Mouse (Mus musculus) brain, embryonic 18.5 days (tissue): ENCODE data around the gene Ranbp10.
"Not testable (repeated sequence)": the region's sequence is repeated elsewhere in the genome, so short reads cannot be mapped to it uniquely, and the experiment has no call there.

Experiments
- DNase-seq: peaks from one replicate; pipeline ENCODE4 v3.0.0-alpha.2; 2012; ENCODE audit warnings: low read depth, low spot score

Gene Ranbp10

DNA sequence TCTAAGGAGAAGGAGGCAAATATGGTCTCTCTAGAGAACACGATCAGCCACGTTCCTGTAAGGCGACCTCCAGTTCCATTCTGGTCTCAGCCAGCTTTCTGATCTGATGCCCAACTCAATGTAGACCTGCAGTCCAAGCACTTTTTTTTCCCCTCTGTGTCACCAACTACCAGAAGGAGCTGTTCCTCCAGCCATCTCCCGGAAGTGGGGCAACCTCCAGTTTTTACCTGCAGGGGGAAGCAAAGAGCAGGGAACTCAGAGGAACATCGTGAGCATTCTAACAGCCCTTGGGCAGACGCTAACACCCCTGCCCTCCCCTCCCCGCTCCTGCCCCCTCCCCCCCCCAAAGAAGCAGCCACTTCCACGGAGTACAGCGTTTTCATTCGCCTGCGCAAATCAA, 8.2 kb upstream of the Ranbp10 start:
- DNase-seq = no peak

DNA sequence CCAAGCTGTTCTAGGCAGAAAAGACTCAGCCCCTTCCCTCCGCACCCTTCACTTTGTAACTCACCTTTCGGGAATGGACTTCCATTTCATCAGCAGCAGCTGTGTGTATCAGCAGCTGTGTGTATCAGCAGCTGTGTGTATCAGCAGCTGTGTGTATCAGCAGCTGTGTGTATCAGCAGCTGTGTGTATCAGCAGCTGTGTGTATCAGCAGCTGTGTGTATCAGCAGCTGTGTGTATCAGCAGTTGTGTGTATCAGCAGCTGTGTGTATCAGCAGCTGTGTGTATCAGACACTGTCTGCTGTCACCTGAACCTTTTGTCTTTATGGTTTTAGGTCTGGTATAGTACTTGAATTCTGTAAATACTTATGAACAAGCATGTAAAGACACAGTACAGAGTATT, 6.6 kb upstream of the Ranbp10 start:
- DNase-seq = not testable (repeated sequence)

DNA sequence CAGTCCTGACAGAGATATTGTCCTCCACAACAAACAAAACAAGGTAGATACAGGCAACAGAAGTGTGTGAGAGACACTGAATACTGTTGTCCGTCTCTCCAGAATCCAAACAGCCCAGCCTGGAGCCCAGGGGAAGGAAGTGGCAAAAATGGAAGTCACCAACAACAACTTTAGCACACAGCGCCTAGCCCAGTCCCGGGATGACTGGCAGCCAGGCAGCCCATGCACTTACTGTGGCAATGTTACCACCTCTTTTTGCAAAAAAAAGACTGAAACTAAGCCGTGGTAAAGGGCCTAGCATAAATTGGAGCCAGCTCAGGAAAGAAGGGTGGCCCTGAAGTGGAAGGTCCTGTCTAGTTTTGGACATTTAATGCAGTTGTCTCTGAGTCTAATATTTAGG, 771 bp downstream of the Ranbp10 start:
- no peak for DNase-seq

DNA sequence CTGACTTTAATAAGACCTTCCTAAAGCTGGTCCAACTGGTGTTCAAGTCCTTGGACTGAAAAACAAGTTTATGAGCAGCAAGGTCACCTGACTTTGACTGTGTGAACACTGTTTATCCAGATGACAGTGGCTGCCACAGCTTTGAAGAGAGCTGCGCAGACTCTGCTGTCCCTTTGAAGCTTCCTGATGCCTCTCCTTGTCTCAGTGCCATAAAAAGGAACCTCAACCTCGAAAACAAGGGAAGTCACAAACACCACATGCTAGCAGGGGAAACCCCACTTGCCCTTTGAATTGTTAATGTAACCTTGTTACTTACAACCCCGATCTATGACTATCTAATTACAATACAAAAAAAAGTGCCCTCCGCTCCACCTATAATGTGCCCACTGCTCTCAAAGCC, 1.6 kb downstream of the Ranbp10 start:
- DNase-seq = no peak

DNA sequence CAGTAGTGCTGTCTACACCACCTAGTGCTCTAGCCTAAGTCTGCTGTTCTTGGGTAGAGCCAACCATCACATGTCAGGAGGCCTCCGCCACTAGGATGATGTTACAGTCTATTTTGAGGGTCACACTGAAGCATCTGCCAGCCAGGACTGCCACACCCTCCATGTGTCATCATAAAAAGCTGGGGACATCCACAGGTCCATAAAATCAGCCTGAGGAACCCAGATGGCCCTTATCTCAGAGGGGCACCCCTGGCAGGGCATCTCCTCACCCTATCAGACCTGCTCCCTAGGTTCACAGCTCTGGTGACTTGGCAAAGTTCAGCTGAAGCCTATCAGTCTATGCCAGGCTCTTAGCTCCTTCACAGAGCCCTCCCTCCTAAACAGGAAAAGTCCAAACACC, 6.2 kb downstream of the Ranbp10 start:
- DNase-seq = no peak

DNA sequence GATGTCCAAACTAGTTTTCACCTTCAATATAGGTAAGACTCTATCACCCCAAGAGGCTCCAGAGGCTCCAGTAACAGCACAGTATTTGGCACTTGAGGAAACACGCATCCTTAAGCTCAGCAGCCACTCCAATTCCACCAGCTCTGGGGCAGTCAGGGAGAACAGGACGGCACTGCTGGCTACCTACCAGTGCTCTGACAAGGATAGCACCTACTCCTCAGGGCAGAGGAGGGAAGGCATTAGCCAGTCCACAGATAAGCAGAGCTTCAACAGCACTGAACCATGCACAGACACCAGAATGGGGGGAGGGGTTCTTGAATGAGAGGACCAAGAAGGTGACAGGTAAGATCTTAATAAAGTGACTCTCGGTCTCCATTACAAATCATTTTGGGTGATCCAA, 7.5 kb downstream of the Ranbp10 start:
- DNase-seq = no peak

DNA sequence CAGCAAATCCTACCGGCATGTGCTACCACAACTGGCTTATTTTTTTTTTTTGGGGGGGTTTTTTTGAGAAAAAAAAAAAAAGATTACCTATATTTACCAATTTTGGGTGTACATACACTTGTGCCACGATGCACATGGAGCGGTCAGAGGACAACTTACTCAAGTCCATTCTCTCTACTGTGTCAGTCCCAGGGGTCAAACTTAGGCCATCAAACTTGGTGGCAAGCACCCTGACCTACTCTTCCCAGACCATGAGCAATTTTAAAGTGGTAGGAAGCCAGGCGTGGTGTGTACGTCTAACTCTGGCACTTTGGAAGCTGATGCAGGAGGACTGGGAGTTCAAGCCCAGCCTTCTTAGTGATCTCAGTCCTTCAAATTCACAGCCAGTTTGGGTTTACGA, 13.9 kb downstream of the Ranbp10 start:
- DNase-seq = no peak

DNA sequence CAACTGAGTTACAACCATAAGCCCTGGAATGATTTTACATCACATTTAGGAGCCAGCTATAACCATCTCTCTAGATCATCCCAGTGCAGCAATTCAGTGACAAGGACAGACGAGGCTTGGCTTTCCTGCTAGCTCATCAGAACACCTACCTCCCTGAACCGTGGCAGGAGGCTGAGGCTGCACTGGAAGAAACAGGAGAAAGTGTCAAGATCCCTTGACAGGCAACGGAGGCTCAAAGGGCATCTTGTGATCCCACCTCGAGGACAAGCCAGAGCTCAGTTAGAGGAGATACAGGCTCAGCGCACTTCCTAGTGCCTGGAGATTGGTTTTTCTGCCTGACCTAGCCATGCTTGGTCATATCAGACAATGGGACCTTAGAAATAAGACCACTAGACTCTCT, 14.6 kb downstream of the Ranbp10 start:
- no peak for DNase-seq

DNA sequence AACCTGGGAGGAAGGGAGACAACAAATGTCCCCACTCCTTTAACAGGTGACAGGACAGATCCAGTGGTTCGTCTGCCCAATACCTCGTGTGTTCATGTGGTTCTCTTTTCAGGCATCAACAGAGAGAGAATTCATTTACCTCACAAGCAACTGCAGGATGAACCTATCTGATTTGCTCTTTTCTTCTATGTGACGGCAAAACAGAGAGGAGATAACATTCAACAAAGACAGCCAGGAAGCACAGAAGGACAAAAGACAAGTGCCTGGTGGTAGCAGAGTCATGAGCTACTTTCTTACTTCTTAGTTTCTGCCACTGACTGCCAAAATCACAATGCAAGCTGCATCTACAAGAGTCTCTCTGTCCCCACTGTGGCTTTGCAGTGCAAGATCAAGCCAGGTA, 15.6 kb downstream of the Ranbp10 start:
- DNase-seq = no peak

DNA sequence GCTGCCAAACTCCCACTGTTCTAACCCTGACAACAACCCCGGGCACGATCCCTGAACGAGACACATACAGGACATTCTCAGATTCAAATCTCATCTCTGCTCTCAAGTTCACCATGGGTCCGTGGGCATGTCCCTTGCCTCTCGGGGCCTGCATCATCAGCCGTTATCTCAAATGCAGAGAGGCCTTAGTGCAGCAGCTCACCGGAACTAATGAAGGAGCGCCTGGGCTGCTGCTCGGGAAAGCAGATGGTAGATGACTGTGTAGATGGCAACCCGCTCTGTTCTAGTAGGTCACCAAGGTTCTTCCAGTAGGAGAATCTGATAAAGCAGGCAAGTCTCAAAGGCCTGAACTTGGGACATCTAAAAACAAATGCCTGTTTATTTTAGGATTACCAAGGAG, 16.1 kb downstream of the Ranbp10 start:
- DNase-seq = no peak

DNA sequence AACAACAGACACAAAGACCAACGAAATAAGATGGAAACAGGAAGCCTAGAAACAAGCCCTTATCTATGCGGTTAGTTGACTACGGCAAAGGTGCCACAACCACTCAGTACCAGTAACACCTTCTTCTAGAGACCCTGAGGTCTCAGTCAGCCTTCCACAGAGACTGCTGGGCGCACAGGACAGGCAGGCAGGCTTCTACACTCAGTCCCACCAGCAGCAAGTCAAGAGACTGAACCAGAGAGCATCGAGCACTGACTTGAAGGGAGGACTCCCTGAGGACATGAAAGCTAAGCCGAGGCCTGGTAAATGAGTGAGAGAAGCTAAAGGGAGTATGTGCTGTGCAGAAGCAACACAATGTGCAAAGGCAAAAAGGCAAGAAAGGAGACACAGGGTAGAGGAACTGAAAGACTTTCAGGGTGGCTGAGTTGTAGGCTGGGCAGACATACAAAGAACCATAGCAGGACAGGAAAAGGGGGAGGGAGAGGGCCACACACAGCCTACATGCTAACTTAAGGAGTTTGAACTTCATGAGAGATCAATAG, 16.8 kb downstream of the Ranbp10 start:
- DNase-seq = no peak

DNA sequence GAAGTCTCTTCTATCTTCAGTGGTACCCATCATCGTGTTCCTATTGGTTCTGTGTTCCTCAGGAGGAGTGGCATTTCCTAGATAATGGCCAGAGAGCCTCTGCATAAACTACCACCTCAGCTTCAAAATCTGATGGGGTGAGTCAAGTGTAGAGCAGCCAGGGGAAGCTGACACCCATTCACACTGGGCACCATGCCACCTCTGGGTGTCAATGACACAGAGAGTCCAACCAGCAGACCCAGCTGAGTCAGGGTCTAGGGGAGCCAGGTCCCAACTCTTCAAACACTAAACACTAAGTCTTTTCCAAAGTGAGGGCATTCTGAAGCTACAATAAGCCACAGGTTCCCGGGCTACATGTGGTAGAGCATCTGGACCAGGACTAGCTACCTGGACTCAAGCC, 18.7 kb downstream of the Ranbp10 start:
- no peak for DNase-seq

DNA sequence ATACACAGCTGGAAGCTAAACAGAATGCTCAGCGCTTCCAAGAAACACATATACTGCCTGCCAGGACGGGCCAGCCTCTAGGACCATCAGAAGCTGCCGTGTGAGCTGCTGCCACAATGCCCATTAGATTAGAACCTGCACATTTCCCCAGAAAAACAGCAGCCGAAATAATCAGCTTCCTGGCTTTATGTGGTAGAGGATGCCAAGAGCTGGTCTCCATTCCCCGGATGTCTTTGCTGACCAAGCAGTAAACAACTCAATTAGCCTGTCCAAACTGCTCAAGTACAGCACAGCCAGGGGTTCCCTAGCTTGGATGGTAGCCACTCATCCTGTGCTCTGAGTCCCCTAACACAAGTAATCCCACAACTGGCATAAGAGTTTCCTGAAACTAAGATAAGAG, 19.4 kb downstream of the Ranbp10 start:
- DNase-seq = no peak

DNA sequence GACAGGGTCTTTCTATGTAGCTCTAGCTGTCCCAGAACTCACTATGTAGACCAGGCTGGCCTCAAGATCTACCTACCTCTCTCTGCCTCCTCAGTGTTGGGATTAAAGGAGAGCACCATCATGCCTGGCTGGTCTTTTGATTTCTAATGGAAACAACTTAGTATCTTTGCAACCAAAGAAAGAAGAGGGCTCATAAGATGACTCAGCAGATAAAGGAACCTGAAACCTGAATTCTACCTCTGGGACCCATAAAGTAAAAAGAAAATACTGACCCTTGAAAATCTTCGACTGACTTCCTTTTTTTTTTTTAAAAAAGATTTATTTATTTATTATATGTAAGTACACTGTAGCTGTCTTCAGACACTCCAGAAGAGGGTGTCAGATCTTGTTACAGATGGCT, 21.2 kb downstream of the Ranbp10 start:
- DNase-seq = no peak

DNA sequence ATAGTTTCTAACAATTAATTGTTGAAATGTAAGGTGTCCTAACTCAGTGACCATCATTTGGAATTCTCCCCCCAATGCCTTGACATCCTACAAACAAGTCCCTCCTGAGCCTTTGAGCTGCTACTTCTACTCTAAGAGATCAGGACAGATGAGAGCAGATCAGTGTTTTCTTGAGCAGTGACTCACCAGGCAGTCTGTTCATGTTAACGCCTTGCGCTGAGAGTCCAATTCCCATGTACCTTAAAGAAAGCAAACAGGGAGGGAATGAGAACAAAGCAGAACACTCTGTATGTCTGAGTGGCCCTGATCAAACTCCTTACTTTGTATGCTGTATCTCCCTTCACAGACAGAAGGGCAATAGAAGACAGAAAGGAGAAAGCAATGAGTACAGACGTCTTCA, 21.8 kb downstream of the Ranbp10 start:
- DNase-seq = no peak

DNA sequence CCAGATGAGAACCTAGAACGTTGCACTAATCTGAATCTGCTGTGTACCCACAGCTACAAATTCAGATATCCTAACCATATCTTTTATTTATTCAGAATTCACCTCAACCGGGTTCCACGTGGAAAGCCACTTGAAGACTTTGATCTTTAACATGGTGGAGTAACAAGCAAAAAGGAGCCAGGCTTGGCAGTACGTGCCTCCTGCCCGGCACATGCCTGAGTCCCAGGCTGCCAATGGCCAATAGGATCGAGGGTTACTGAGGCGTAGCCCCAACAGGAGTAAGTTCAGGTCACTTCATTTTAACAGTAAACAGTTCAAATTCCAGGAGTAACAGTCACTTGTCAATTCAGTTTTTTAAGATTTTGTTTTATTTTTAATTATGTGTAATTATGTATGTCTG, 22.4 kb downstream of the Ranbp10 start:
- no peak for DNase-seq

DNA sequence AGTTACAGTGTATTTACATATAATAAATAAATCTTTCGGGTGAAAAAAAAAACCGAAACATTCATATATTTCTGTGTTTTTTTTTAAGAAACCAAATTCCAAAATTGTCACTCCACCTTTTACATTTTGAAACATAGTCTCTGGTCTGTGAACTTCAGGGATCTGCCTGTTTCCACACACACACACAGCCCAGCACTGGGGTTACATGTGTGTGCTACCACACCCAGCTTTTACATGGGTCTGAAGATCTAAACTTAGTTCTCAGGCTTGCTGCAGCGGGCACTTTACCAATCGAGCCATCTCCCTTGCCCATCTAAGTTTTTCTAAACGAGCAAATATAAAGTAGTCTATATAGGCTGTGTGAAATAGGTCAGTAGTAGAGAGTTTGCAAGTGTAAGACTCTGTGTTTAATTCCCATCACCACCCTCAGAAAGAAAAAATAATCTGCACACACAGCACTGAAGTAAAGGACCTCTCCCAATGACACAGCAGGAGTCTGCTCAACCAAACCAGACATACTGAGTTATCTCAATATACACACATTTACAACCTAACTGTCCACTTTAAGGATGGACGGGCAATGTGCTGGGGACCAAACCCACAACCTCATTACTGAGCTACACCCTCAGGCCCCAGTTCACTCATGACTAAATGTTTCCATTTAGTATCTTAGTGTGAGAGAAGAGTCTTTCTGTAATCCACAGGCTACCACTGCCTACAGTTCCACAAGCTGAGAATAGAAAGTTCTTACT, 25.8 kb downstream of the Ranbp10 start:
- DNase-seq = no peak

DNA sequence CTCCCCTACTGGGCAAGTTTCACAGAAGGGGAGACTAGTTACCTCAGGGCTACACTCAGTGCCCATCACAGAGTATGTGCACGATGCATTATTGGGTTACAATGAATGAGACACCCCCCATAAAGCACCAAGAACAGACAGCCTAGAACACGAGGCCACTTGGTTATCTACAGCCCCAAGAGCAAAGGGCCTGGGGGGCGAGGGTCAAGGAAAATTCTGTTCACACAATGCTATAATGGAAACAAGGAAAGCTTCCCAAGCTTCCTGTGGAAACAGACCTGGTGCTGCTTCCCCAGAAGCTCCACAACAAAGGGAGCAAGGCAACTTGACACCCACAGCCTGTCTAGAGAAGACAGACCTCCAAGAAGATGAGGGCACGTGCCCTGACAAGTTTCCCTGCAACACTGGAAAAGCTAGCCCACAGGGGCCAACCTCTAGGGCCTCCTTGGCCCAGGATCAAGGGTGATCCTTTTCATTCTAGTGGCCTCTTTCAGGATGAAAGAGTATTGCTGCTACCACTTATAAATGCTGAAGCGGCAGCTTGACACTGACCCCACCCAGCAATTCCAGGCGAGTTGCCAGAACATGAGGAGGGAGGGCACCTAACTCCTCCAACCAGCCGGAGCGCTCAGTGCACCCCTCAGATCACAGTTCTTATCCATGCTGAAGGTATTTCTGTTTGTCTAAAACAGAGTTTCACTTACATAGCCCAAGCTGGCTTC, 27.9 kb downstream of the Ranbp10 start:
- DNase-seq = peak; percentile 4

DNA sequence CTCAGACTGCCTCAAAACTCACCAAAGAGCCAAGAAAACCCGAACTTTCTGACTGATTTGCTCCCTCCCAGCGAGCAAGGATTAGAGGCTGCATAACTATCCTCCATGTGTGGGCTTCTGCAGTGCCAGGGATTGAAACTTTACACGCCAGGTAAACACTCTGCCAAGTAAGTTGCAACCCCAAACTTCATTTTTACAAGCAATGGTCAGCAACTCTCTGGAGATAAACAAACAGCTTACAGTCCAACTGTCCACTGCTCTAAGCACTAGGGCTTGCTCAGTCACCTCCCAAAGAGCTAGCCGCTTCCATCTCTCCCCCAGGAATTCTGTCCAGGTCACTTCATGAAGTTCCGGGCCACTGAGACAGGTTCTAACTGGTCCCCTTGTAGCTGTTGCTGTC, 28.7 kb downstream of the Ranbp10 start:
- no peak for DNase-seq

DNA sequence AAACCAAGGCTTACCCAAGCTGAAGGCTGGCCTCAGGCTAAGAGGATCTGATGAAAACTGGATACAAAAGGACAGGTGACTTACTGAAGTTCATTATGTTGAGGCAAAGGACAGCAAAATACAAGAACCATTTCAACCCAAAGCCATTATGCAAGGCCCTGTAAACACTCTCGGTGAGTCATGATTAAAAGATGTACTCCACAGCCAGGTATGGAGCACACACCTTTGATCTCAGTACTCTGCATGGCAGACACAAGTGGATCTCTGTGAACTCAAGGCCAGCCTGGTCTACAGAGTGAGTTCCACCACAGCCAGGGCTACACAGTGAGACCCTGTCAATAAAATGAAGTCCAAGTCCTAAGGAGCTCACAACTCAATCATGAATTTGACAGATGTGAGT, 31.4 kb downstream of the Ranbp10 start:
- no peak for DNase-seq

DNA sequence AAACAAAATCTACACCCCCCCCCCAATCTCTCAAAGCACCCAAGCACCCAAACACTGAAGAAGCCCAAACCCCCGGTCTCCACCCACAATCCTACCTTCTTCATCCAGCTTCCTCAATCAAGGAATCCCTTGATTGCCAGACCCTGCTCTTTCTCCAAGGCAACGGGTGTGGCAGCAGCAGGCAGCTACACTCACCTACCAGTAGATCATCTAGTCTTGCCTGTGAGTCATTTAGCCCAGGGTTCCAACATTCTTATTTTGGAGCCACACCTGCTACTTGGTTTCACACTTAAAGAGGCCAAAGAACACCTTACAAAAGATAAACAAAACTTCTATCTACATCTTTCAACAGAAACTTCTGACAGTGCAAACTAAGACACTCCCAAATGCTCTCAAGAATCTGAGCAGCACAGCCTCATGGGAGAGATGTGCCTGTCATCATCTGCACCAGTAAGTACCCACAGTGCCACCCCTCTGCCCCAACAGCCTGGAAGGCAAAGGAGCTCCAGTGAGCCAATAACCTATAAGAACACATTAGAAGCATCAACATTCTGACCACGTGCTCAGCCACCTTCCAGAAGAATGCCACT, 33.0 kb downstream of the Ranbp10 start:
- DNase-seq = no peak

DNA sequence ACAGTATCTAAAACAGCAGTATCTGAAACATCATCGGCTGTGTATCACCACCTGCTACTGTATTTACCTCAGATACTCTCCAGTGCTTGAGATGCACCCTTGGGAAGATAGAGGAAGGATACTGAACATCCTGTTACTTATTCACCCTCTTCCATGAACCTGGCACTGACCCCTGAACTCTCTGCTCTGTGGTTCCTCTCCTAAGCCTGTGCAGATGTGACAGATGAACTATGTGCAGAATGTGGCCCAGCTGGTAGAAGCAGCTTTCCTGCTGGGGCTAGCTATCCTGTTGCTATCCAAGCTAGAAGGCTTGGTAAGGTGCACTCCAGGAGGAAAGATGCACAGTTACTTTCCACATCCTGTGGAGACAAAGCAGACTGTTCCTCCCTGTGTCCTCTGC, 33.8 kb downstream of the Ranbp10 start:
- no peak for DNase-seq

DNA sequence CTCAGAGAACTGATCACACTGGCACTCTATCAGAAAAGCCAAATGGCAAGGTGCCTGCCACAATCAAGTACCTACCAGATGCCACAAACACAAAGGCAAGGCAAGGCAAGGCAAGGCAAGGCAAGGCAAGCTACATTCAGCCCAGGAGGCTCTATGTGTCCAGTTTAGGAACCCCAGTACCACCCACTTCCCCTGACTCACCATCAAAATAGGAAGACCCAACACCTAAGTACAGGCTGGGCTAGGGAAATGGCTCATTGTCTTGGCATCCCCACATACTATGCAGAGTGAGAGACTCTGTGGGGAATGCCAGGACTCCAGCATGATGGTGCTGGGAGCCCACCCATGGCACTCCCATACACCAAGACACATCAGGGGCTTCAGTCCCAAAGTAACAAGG, 37.5 kb downstream of the Ranbp10 start:
- no peak for DNase-seq
